Mouse (Mus musculus) forebrain, embryonic 14.5 days (tissue): ENCODE data around the gene Mphosph9. TPM values are rescaled to one million over a fixed set of nuclear protein-coding genes. Genes with fewer than 3 reads are reported as not detected.

Experiments used
- ATAC-seq: fragments of 200-750 bp; cut with Nextera tagmentation; 2 replicates; pipeline ENCODE4 v1.8.0; 2017; ENCODE audit warnings: mild to moderate bottlenecking, moderate library complexity
- DNase-seq: peaks from one replicate; pipeline ENCODE4 v3.0.0-alpha.2; 2015; ENCODE audit warnings: low spot score
- H3K27ac ChIP-seq: fragments of 300-500 bp; sonication (generic); 2 replicates; pipeline ENCODE4 v1.5.1; 2014; ENCODE audit warnings: low read depth, mild to moderate bottlenecking, control low read depth, low read length, moderate library complexity
- H3K27me3 ChIP-seq: fragments of 300-500 bp; sonication (generic); replicated peaks from 2 replicates; pipeline ENCODE4 v1.6.1; 2014; ENCODE audit warnings: low read length, control low read depth, mixed read lengths; ENCODE audit not compliant: control insufficient read depth, insufficient read depth
- H3K36me3 ChIP-seq: fragments of 300-500 bp; sonication (generic); 2 replicates; pipeline ENCODE4 v1.6.1; 2014; ENCODE audit warnings: low read length, control low read depth; ENCODE audit not compliant: control insufficient read depth, insufficient read depth
- H3K4me1 ChIP-seq: fragments of 300-500 bp; sonication (generic); 2 replicates; pipeline ENCODE4 v1.6.1; 2014; ENCODE audit warnings: antibody characterized with exemption, low read length, control low read depth; ENCODE audit not compliant: control insufficient read depth, insufficient read depth
- H3K4me2 ChIP-seq: fragments of 300-500 bp; sonication (generic); 2 replicates; pipeline ENCODE4 v1.6.1; 2014; ENCODE audit warnings: mild to moderate bottlenecking, control low read depth, low read length
- H3K4me3 ChIP-seq: fragments of 300-500 bp; sonication (generic); 2 replicates; pipeline ENCODE4 v1.5.1; 2014; ENCODE audit warnings: low read depth, low read length, control low read depth
- H3K9ac ChIP-seq: fragments of 300-500 bp; sonication (generic); 2 replicates; pipeline ENCODE4 v1.6.1; 2014; ENCODE audit warnings: mild to moderate bottlenecking, low read length, control low read depth, moderate library complexity
- H3K9me3 ChIP-seq: fragments of 300-500 bp; sonication (generic); replicated peaks from 2 replicates; pipeline ENCODE4 v1.6.1; 2016; ENCODE audit warnings: low read length, control low read depth, mixed read lengths; ENCODE audit not compliant: control insufficient read depth
- WGBS: fragments of 180-500 bp; shearing (Covaris S2); extraction: QIAGEN DNeasy Blood & Tissue Kit; methylation state at CpG from one replicate; pipeline ENCODE4 v1.1.7; 2014; 5-methylcytosine and 5-hydroxymethylcytosine counted together
- polyA plus RNA-seq: library from polyadenylated mRNA; unstranded; fragments of >200 nt; fragmentation: Nextera tagmentation; extraction: Ambion mirVana; gene quantifications from 2 replicates; pipeline ENCODE4 v1.2.1, GENCODE M21; 2014

Gene Mphosph9
- polyA plus RNA-seq, 1 experiment from 2014 or later: 13.5 TPM

- ATAC-seq: no peak
- H3K4me1 ChIP-seq: no peaks in the 10 kb centered on the region; the same call in 1 of the 2 replicates
- DNase-seq: no peak
- no peak overlapping the region for H3K27ac ChIP-seq
- H3K4me2 ChIP-seq: no peak overlapping the region
- 85% methylated on average over 5 of the region's 5 CpGs for WGBS
- H3K9me3 ChIP-seq: no peaks in the 10 kb centered on the region
- H3K27me3 ChIP-seq: no peaks in the 10 kb centered on the region
- H3K9ac ChIP-seq: no peak overlapping the region
- no peak overlapping the region for H3K4me3 ChIP-seq
- H3K36me3 ChIP-seq: peaks cover 19% of the 10 kb centered on the region
These were observed 76.7 kb downstream of the Mphosph9 start for GRCm38 (mm10) chr5:124251070-124251469.

GRCm38 (mm10) chr5:124249614-124250591 is 77.9 kb downstream of the Mphosph9 start, which contains the start of gene Pitpnm2:
Pitpnm2 (minus strand) TSS chr5:124249760.
- Histone ChIP-seq H3K9ac (peak within 1 kb of the TSS; percentile 80), H3K9me3 (no peaks in the 10 kb centered on the region), H3K4me3 (peak within 1 kb of the TSS; percentile 55), H3K36me3 (peaks cover 13% of the 10 kb centered on the region), H3K4me2 (peak within 1 kb of the TSS; percentile 82), H3K27ac (peak within 1 kb of the TSS; percentile 58; the same call in 1 of the 2 replicates), H3K4me1 (no peaks in the 10 kb centered on the region; the same call in 1 of the 2 replicates), H3K27me3 (no peaks in the 10 kb centered on the region)
- DNase-seq (peak; percentile 69), ATAC-seq (peak; percentile 84)
- under 1% methylated on average over 45 of the region's 90 CpGs for WGBS

GRCm38 (mm10) chr5:124248845-124249613 is 78.7 kb downstream of the Mphosph9 start:
- peak overlapping the region; percentile 80 for H3K9ac ChIP-seq
- DNase-seq (peak; percentile 45), ATAC-seq (peak; percentile 65)
- H3K4me1 ChIP-seq: no peaks in the 10 kb centered on the region; the same call in 1 of the 2 replicates
- peaks cover 7% of the 10 kb centered on the region for H3K36me3 ChIP-seq
- peak overlapping the region; percentile 82 for H3K4me2 ChIP-seq
- 1% methylated on average over 29 of the region's 77 CpGs for WGBS
- no peaks in the 10 kb centered on the region for H3K27me3 ChIP-seq
- H3K27ac ChIP-seq: peak overlapping the region; percentile 58; the same call in 1 of the 2 replicates
- peak overlapping the region; percentile 55 for H3K4me3 ChIP-seq
- H3K9me3 ChIP-seq: no peaks in the 10 kb centered on the region

- Histone ChIP-seq H3K4me2 (peak overlapping the region; percentile 82), H3K27ac (no peak overlapping the region), H3K9ac (no peak overlapping the region), H3K36me3 (no peaks in the 10 kb centered on the region), H3K4me1 (no peaks in the 10 kb centered on the region; the same call in 1 of the 2 replicates), H3K27me3 (no peaks in the 10 kb centered on the region), H3K4me3 (peak overlapping the region; percentile 55), H3K9me3 (no peaks in the 10 kb centered on the region)
- DNase-seq (no peak), ATAC-seq (no peak)
- WGBS: 26% methylated on average over 9 of the region's 9 CpGs
These were observed 79.7 kb downstream of the Mphosph9 start for GRCm38 (mm10) chr5:124247986-124248626.

- Histone ChIP-seq H3K36me3 (no peaks in the 10 kb centered on the region), H3K9ac (no peak overlapping the region), H3K27me3 (no peaks in the 10 kb centered on the region), H3K4me3 (no peak overlapping the region), H3K27ac (no peak overlapping the region), H3K9me3 (no peaks in the 10 kb centered on the region), H3K4me1 (no peaks in the 10 kb centered on the region; the same call in 1 of the 2 replicates), H3K4me2 (peak overlapping the region; percentile 82; the same call in 1 of the 2 replicates)
- 39% methylated on average over 7 of the region's 7 CpGs for WGBS
- DNase-seq: no peak
- ATAC-seq: no peak
These were observed 80.5 kb downstream of the Mphosph9 start for GRCm38 (mm10) chr5:124247296-124247695.

GRCm38 (mm10) chr5:124244885-124245284 is 82.9 kb downstream of the Mphosph9 start:
- Histone ChIP-seq H3K36me3 (no peaks in the 10 kb centered on the region), H3K4me3 (no peak overlapping the region), H3K4me2 (no peak overlapping the region), H3K9me3 (no peaks in the 10 kb centered on the region), H3K4me1 (peaks cover 15% of the 10 kb centered on the region), H3K27ac (no peak overlapping the region), H3K9ac (no peak overlapping the region), H3K27me3 (no peaks in the 10 kb centered on the region)
- over 99% methylated on average over 7 of the region's 7 CpGs for WGBS
- ATAC-seq: no peak
- no peak for DNase-seq

GRCm38 (mm10) chr5:124244449-124244848 is 83.3 kb downstream of the Mphosph9 start:
- H3K4me1 ChIP-seq: peaks cover 15% of the 10 kb centered on the region
- no peak for ATAC-seq
- H3K27ac ChIP-seq: no peak overlapping the region
- H3K9me3 ChIP-seq: no peaks in the 10 kb centered on the region
- DNase-seq: no peak
- no peaks in the 10 kb centered on the region for H3K27me3 ChIP-seq
- H3K4me2 ChIP-seq: no peak overlapping the region
- 98% methylated on average over 8 of the region's 8 CpGs for WGBS
- no peaks in the 10 kb centered on the region for H3K36me3 ChIP-seq
- H3K9ac ChIP-seq: no peak overlapping the region
- no peak overlapping the region for H3K4me3 ChIP-seq

- no peak overlapping the region for H3K27ac ChIP-seq
- H3K9ac ChIP-seq: no peak overlapping the region
- H3K9me3 ChIP-seq: no peaks in the 10 kb centered on the region
- H3K27me3 ChIP-seq: no peaks in the 10 kb centered on the region
- H3K36me3 ChIP-seq: no peaks in the 10 kb centered on the region
- H3K4me3 ChIP-seq: no peak overlapping the region
- H3K4me2 ChIP-seq: no peak overlapping the region
- ATAC-seq (no peak), DNase-seq (no peak)
- peaks cover 15% of the 10 kb centered on the region for H3K4me1 ChIP-seq
- WGBS: 87% methylated on average over 9 of the region's 9 CpGs
These were observed 84.4 kb downstream of the Mphosph9 start for GRCm38 (mm10) chr5:124243236-124243901.
